Mouse (Mus musculus) gastrocnemius, postnatal 4 days (tissue): ENCODE data around the gene Spink2. TPM values are rescaled to one million over a fixed set of nuclear protein-coding genes. Genes with fewer than 3 reads are reported as not detected.

Experiments used
- total RNA-seq, 2 experiments: library from RNA; stranded (reverse); gene quantifications; 2 replicates each; pipeline ENCODE4 v1.2.3; 2021

Spink2 gene
- total RNA-seq, 2 experiments from 2014 or later: 2.7 to 4.0 TPM

Other genes starting within 250 kb of the Spink2 start
- 10 to 100 TPM; 84.2 to 86.6 TPM for gene Srp72, start 236.8 kb downstream of the Spink2 start, total RNA-seq
- gene Arl9, start 207.4 kb downstream of the Spink2 start, total RNA-seq: not detected
- gene Thegl, start 195.4 kb downstream of the Spink2 start, total RNA-seq: not detected
- gene Hopx, start 96.3 kb downstream of the Spink2 start, total RNA-seq: 10 to 100 TPM; 15.1 to 16.1 TPM
- gene Rest, start 54.0 kb upstream of the Spink2 start, total RNA-seq: 10 to 100 TPM; 26.3 to 26.4 TPM
- gene Noa1, start 98.6 kb upstream of the Spink2 start, total RNA-seq: 10 to 100 TPM; 14.2 to 15.9 TPM
- 10 to 100 TPM; 31.5 to 35.7 TPM for gene Polr2b, start 98.7 kb upstream of the Spink2 start, total RNA-seq
- 100 to 1,000 TPM; 295 to 321 TPM for gene Igfbp7, start 196.6 kb upstream of the Spink2 start, total RNA-seq